Mouse (Mus musculus): ENCODE measurements around the gene Glipr1l3. TPM values are rescaled to one million over a fixed set of nuclear protein-coding genes. Genes with fewer than 3 reads are reported as not detected.
"Not testable (repeated sequence)": the region's sequence is repeated elsewhere in the genome, so short reads cannot be mapped to it uniquely, and the experiment has no call there.

Glipr1l3 gene
- not detected in 2 replicates for total RNA-seq (2021)
- long read RNA-seq = 0 reads

GRCm38 (mm10) chr10:112159882-112160560 lies at the start of gene Glipr1l3:
Gene Glipr1l3, minus strand, starts transcription at chr10:112160327.
- DNase-seq = peak; percentile 75

- peak; percentile 3 for DNase-seq
These were observed 43.3 kb upstream of the Glipr1l3 start for GRCm38 (mm10) chr10:112203463-112203862.

- DNase-seq = not testable (repeated sequence)
These were observed 33.8 kb upstream of the Glipr1l3 start for GRCm38 (mm10) chr10:112193919-112194318.

- not testable (repeated sequence) for DNase-seq
These were observed 16.9 kb upstream of the Glipr1l3 start for GRCm38 (mm10) chr10:112177027-112177426.

GRCm38 (mm10) chr10:112163168-112163766 lies 3.1 kb upstream of the Glipr1l3 start, which contains the start of gene Caps2:
Gene Caps2, plus strand, starts transcription at chr10:112163621.
- DNase-seq = no peak

- no peak for DNase-seq
These were observed 20.3 kb downstream of the Glipr1l3 start for GRCm38 (mm10) chr10:112139834-112140233.

- no peak for DNase-seq
These were observed 21.2 kb downstream of the Glipr1l3 start for GRCm38 (mm10) chr10:112138871-112139430.

GRCm38 (mm10) chr10:112138050-112138870 lies 21.9 kb downstream of the Glipr1l3 start:
- DNase-seq = no peak

GRCm38 (mm10) chr10:112132194-112132593 lies 27.9 kb downstream of the Glipr1l3 start:
- DNase-seq = no peak

GRCm38 (mm10) chr10:112127682-112128230 lies 32.4 kb downstream of the Glipr1l3 start:
- not testable (repeated sequence) for DNase-seq

- not testable (repeated sequence) for DNase-seq
These were observed 35.0 kb downstream of the Glipr1l3 start for GRCm38 (mm10) chr10:112125090-112125489.

- DNase-seq = no peak
These were observed 49.7 kb downstream of the Glipr1l3 start for GRCm38 (mm10) chr10:112110401-112110800.

GRCm38 (mm10) chr10:112105785-112106184 lies 54.3 kb downstream of the Glipr1l3 start:
- DNase-seq = peak; percentile 40

Other genes starting within 250 kb of the Glipr1l3 start
- gene Krr1, start 187.7 kb downstream of the Glipr1l3 start, total RNA-seq (2021) = 39.0 and 42.0 TPM in 2 replicates
- gene Glipr1, start 157.7 kb downstream of the Glipr1l3 start, total RNA-seq (2021) = 1.4 TPM in 2 replicates
- not detected in 2 replicates for gene Glipr1l1, start 100.1 kb downstream of the Glipr1l3 start, total RNA-seq (2021)
- gene Glipr1l2, start 77.0 kb downstream of the Glipr1l3 start, total RNA-seq (2021) = not detected in 2 replicates
- gene Caps2, start 3.3 kb upstream of the Glipr1l3 start, total RNA-seq (2021) = not detected in 2 replicates
- gene Kcnc2, start 110.8 kb upstream of the Glipr1l3 start, total RNA-seq (2021) = 0.39 TPM in 1 of 2 replicates, not detected in the other